Mouse (Mus musculus): ENCODE measurements at regions not wholly inside any gene's neighbourhood (a gene's known extent, or its start where the extent isn't known, plus 50 kb on each side); places are given as distances from the start of the nearest gene placed in this dataset.
"Not testable (repeated sequence)": the region's sequence is repeated elsewhere in the genome, so short reads cannot be mapped to it uniquely, and the experiment has no call there.

DNA sequence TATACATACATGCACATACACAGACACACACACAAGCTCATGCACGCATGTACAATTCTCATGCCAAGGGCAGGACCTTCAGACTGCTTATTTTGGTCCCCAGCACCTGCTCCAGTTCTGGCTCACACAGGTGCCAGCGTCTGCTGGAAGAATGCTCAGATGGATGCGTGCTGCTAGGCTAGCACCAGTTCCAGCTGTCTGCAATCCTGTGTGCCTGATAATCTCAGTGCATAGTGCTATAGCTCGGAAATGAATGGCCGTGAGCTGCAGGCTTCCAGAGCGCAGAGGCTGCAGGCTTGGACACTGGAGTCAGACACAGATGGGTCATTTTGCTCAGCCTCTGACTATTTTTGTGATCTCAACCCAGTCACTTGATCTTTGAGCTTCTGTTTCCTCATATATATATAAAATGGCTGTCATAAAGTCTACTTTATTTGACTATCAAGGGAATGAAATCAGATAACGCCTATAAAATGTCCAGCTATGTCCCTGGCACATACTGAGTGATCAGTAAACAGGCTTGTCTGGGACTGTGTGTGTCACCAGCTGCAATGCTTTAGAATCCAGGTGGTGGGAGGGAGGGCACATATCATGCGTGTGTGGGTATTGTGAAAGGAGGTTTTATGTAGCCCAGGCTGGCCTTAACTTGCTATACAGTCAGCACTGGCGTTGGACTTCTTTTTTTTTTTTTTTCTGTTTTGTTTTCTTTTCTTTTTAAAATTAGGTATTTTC is 91.7 kb upstream of the Eif4g2 start:
- no peak for DNase-seq (ENCODE audit: low spot score)

DNA sequence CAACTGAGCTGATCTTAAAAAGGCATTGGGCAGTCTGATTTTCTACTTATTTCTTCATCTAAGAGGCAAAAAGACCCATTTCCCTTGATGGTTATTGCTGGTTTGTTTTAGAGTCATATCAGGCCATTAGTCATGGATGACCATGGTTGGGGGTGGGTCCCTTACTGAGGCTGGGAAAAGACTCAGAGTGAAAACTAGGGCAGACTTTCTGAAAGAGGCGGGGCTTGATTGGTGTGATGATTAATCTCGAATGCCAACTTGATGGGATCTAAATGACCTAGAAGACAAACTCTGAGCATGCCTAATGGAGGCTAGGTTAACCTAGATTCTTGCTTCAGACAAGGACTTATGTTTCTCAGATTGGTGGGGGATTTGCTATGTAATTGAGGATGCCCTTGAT is 89.2 kb upstream of the Eif4g2 start:
- DNase-seq (ENCODE audit: low spot score), result no peak

GRCm38 (mm10) chr7:111168546-111169233 is 85.9 kb upstream of the Eif4g2 start:
- not testable (repeated sequence) for DNase-seq (ENCODE audit: low spot score)

- no peak for DNase-seq (ENCODE audit: low spot score)
Observed at GRCm38 (mm10) chr7:111164994-111165393, 82.2 kb upstream of the Eif4g2 start.

- no peak for DNase-seq (ENCODE audit: low spot score)
Observed at GRCm38 (mm10) chr7:111164276-111164675, 81.4 kb upstream of the Eif4g2 start.

- DNase-seq (ENCODE audit: low spot score), result no peak
Observed at GRCm38 (mm10) chr7:111163861-111164260, 81.0 kb upstream of the Eif4g2 start.

DNA sequence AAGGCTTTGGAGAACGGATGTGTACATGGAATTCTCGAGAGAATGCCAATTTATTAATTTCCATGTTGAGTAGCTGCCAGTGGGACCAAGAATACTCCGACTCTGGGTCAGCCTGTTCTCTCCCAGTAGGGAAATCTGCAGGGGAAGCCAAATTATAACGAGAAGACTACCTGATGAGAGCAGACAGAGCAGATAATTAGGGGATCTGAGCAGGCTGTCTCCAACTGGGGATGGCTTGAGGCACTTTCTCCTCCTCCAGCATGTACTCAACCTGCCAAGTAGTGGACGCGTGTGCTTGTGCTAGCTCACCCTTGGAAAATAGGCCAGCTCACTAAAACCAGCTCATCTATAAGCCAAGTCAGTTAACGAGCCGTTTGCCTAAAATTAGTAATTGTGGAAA is 80.5 kb upstream of the Eif4g2 start:
- DNase-seq (ENCODE audit: low spot score), result no peak

DNA sequence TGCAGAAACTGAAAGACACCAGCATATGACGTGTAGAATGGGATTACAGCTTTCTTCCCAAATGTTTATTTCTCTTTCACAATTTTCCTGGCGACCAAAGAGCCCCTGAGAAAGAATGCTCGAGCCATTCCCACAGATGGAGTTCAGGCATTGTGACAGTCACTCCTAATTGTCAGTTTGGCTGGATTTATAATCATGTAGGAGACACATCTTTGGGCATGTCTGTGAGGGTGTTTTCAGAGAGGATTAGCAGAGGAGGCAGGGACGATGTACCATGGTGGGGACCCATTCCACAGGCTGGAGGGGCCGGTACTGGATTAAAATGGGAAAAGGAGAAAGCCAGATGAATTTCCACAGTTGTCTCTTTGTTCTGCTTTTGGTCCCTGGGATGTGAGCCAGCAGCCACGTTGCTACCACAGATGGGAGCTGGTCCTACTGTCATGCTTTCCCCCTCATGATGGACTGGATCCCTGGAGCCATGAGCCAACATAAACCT is 76.0 kb upstream of the Eif4g2 start:
- DNase-seq (ENCODE audit: low spot score), result no peak

DNA sequence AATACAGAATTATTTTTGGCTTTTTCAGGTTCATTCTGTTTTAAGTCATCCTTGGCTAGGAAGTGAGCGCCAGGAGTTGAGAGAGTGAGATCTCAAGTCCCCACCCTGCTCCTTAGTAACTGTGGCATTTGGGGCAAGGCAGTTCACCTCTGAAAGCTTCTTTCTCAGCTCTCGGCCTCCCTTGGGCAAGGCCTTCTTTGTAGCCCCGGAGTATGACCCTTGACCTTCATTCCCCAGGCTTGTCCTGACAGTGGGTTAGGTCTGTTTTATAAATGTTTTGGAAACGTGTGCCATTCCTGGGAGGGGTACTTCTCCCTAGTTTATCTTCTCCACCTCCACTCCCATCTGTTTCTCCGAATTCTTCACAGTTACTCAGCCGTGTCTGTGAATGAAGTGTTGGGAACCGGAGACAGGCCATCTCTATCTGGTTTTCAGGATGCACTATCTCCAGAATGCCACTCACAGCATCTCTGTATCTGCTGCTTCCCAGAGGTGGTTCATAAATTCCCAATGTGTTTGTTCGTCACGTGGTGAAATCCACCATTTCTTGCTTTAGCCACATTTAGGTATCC is 75.0 kb upstream of the Eif4g2 start:
- no peak for DNase-seq (ENCODE audit: low spot score)

DNA sequence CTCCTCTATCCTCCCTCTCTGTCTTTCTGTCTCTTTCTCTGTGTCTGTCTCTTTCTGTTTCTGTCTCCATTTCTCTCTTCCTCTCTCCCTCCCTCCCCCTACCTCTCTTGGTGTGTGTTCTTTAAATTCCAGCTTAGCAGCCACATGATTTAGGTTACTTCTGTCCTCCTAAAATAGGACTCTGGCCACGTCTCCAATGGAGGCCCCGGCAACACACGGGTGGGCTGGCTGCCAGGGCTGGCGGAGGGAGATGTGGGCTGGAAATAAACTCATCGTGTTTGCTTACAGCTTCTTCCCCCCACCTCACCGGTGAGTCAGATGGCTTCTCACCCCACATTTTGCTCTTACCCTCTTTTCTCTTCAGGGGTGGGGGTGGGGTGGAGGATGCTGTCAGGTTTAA is 74.5 kb upstream of the Eif4g2 start:
- peak; percentile 39 for DNase-seq (ENCODE audit: low spot score)

- DNase-seq (ENCODE audit: low spot score), result no peak
Observed at GRCm38 (mm10) chr7:111156472-111157231, 73.8 kb upstream of the Eif4g2 start.

DNA sequence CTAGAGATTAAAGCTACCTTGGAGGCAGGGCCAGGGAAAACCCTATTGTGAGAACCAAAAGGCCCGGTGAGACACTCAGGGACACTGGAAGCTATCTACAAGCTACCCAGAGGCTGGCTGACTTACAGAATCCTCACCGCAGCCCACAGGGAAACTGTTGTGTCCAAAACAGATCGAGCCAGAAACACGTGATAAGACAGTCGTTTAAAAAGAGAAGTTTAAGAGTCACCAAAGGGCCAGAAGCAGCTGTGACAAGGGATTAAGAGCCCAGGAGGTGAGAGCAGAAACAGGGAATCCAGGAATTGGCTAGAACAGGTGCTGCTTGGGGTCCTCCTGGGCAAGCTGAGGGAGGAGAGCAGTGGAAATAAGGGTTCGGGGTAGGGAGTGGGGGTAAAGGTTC is 73.2 kb upstream of the Eif4g2 start:
- no peak for DNase-seq (ENCODE audit: low spot score)

DNA sequence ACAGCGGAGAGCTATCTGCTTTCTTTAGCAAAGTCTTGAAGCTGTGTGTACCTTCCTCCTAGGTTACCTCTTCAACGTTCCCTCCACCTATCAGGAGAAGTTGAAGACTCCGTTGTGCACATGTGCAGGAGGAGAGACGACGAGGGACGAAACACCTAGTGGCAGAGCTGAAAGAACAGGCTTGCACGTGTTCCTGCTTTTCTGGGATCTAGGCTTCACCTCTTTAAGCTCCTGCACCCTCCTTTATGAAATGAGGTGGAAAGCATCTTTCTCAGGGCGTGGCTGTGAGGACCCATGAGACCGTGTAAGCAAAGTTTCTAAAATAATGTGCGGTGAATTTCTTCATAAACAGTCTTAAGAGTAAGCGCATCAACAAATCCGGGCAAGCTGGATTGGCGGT is 71.4 kb upstream of the Eif4g2 start:
- DNase-seq (ENCODE audit: low spot score), result no peak

DNA sequence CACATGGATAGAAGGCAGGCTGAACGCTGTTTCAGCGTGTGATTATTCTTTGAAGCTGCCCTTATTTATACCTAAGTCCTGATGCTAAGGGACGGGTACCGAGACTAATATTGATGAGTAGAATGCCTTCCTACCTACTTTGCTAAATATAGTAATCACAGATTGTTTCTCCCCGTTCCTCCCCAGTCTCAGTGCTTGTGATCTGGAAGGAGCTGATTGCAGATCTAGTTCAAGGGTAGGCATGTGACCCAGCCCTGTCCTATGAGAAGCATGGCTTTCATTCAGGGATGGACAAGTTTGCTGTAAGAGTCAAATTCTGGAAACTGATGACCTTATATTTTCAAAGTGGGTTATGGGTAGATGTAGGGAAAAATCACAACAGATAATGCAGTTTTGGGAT is 67.7 kb upstream of the Eif4g2 start:
- no peak for DNase-seq (ENCODE audit: low spot score)

GRCm38 (mm10) chr7:111150115-111150514 is 67.3 kb upstream of the Eif4g2 start:
- no peak for DNase-seq (ENCODE audit: low spot score)

DNA sequence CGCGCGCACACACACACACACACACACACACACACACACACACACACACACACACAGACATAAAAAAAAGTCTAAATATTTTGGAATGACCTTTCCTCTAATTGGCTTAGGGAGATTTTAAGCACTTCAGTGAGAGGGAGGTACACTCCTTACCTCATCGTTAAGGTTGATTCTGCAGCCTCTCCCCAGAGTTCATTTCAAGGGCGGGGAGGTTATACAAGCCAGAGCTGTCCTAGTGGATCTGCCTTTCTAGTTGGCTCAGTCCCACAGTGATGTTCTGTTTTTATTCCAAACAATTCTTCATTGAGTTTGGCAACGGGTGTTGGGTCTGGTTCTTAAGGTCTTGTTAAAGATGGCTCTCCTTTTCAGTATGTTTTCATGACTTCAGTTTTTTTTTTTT is 64.8 kb upstream of the Eif4g2 start:
- no peak for DNase-seq (ENCODE audit: low spot score)

DNA sequence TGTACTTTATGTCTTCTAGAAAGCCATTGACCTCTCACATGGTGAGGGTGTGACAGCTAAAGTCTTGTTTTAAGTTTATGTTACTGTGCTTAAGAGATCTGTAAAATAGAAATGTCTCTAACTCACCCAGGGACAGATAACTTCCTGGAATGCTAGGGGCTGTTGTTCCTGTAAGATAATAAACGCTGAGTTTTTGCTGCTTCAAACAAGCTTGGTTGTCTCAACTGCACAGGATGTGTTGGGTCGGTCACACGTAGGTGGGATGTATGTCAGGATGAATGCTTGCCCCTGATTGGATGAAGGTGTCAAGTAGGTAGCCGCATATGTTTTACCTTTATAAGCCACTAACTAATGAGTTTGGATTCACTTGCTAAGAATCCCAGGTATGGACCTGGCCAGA is 63.8 kb upstream of the Eif4g2 start:
- DNase-seq (ENCODE audit: low spot score), result no peak

DNA sequence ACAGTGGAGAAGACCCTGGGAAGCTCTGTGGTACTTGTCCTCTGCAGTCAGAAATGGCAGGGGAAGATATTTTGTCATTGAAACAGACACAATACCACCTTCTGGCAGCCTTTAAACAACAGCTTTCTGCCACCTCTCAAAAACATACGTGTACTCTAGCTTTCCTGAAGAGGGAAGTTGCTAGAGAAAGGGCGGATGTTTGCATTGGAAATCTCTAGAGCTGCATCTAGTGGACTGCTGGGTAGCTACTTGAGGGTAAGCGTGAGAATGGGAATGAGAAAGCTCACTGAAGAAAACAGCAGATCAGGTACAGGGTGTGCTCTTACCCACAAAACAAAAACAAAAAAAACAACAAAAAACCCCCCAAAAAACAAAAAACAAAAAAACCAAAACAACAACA is 61.4 kb upstream of the Eif4g2 start:
- no peak for DNase-seq (ENCODE audit: low spot score)

DNA sequence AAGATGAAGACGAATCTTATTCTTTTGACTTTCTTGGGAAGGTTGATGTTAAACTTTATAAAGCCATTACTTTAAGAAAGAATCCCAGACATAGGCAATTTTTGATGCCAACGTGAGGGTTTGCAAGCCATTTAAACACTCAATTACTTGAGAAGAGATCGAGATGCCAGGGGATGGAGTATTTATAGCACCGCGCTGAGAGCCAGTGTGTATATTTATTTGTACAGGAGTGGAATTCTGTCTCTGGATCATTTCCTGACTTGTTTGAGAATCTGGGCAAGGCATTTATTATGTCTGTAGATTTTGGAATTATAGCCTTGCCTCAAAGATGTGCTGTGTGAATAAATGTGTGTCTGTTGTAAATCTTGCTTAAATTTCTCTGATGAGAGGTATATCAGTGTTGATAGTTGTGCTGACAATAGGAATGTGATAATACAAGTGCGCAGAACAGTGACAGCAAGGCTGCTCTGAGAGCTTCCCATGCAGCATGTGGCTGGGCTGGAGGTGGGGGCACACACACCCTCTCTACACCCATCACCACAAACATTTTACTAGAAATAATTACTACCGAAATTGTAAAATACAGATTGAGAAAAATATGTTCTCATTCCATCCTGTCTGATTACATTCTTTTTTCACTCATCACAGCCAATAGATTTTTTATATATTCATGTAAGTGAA is 58.6 kb upstream of the Eif4g2 start:
- no peak for DNase-seq (ENCODE audit: low spot score)

DNA sequence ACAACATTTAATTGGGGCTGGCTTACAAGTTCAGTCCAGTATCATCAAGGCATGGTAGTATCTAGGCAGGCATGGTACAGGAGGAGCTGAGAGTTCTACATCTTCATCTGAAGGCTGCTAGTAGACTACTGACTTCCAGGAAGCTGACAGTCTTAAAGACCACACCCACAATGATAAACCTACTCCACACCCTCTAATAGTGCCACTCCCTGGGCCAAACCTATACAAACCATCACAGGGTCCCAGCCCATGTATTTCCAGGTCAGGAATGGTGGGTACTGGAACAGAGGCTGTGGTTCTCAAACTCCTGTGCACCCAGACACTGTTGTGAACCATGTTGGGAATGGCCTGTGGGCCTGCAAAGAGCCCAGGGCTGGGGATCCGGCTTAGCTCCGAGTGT is 55.2 kb upstream of the Eif4g2 start:
- DNase-seq (ENCODE audit: low spot score), result no peak

- no peak for DNase-seq (ENCODE audit: low spot score)
Observed at GRCm38 (mm10) chr7:111136066-111136639, 53.3 kb upstream of the Eif4g2 start.

GRCm38 (mm10) chr7:111134496-111134895 is 51.7 kb upstream of the Eif4g2 start:
- DNase-seq (ENCODE audit: low spot score), result no peak

Measured in urinary bladder, postnatal 10 days (tissue).